Mouse (Mus musculus): ENCODE results near the gene Gm20388. TPM values are rescaled to one million over a fixed set of nuclear protein-coding genes. Genes with fewer than 3 reads are reported as not detected.
A peak's percentile ranks its signal among the peaks of the same experiment; 100 is the strongest.

The Gm20388 gene
- total and polyA plus RNA-seq, 2 experiments from 2014 or later, result 17.3 TPM; not detected in 1

DNA sequence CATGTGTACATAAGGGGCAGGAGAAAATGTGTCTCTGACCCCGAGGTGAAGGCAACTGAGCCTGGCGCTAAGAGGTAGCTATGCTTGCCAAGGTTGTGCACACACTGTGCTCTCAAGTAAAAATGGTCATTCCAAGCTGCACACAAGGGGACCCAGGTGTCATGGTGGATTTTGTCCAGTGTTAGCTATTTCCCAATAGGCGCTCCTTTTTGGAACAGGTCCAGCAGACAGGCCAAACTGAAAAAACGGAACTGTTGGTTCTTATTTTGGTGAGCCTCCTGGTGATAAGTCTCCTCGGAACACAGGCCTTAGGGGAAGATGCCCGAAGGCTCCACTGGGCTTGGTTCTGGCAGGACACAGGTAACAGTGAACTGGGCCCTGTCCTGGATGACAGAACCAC, 2543.8 kb downstream of the Gm20388 start:
- TF ChIP-seq EP300 (IDR thresholded peaks at IDR 0.05; ENCODE audit: low read depth) (no peak), CTCF (IDR thresholded peaks at IDR 0.05; ENCODE audit: low read depth) (no peak)
- Histone ChIP-seq H3K9ac (replicated peaks; ENCODE audit: low read depth, low read length) (no peak overlapping the region), H3K4me3 (ENCODE audit: low read depth, low read length) (no peak overlapping the region), H3K4me2 (ENCODE audit: low read depth, low read length) (no peak overlapping the region), H3K9me3 (replicated peaks; ENCODE audit: control insufficient read depth, low read length) (no peaks in the 10 kb centered on the region), H3K27ac (ENCODE audit: low read depth) (no peak overlapping the region), H3K27me3 (ENCODE audit: control insufficient read depth, insufficient read depth, low read length) (peaks cover 5% of the 10 kb centered on the region; the same call in 1 of the 2 replicates), H3K4me1 (ENCODE audit: control insufficient read depth, insufficient read depth) (peaks cover 16% of the 10 kb centered on the region), H3K36me3 (replicated peaks; ENCODE audit: control insufficient read depth, insufficient read depth, low read length) (no peaks in the 10 kb centered on the region)
- 83% methylated on average over 6 of the region's 6 CpGs for WGBS
- DNase-seq (ENCODE audit: low spot score), result no peak
- ATAC-seq (ENCODE audit: insufficient read depth, low read depth), result no peak

DNA sequence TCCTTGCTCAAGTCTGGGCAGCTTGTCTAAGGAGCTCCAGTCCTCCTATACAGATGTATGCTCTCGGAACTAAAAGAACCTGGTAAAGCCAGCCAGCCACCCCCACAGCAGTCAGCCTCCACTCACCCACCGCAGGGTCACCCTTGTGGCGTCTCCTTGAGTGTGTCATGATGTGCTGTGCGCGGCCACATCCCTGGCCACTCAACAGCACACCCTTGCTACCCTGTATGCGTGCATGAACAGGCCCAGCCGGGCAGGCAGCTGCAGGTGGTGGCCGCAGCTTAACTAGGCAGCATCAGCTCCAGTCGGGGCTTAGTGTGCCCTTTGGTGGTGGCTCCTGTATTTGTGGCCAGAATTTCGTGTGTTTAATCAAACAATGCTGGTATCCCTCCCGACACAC, 2546.5 kb downstream of the Gm20388 start:
- Histone ChIP-seq H3K36me3 (replicated peaks; ENCODE audit: control insufficient read depth, insufficient read depth, low read length) (no peaks in the 10 kb centered on the region), H3K9me3 (replicated peaks; ENCODE audit: control insufficient read depth, low read length) (no peaks in the 10 kb centered on the region), H3K27me3 (ENCODE audit: control insufficient read depth, insufficient read depth, low read length) (peaks cover 22% of the 10 kb centered on the region), H3K27ac (ENCODE audit: low read depth) (no peak overlapping the region), H3K4me3 (ENCODE audit: low read depth, low read length) (no peak overlapping the region), H3K4me1 (ENCODE audit: control insufficient read depth, insufficient read depth) (peaks cover 15% of the 10 kb centered on the region), H3K4me2 (ENCODE audit: low read depth, low read length) (no peak overlapping the region), H3K9ac (replicated peaks; ENCODE audit: low read depth, low read length) (no peak overlapping the region)
- no peak for DNase-seq (ENCODE audit: low spot score)
- no peak for TF ChIP-seq CTCF (IDR thresholded peaks at IDR 0.05; ENCODE audit: low read depth)
- TF ChIP-seq EP300 (IDR thresholded peaks at IDR 0.05; ENCODE audit: low read depth), result no peak
- no peak for ATAC-seq (ENCODE audit: insufficient read depth, low read depth)
- WGBS, result 60% methylated on average over 11 of the region's 11 CpGs

DNA sequence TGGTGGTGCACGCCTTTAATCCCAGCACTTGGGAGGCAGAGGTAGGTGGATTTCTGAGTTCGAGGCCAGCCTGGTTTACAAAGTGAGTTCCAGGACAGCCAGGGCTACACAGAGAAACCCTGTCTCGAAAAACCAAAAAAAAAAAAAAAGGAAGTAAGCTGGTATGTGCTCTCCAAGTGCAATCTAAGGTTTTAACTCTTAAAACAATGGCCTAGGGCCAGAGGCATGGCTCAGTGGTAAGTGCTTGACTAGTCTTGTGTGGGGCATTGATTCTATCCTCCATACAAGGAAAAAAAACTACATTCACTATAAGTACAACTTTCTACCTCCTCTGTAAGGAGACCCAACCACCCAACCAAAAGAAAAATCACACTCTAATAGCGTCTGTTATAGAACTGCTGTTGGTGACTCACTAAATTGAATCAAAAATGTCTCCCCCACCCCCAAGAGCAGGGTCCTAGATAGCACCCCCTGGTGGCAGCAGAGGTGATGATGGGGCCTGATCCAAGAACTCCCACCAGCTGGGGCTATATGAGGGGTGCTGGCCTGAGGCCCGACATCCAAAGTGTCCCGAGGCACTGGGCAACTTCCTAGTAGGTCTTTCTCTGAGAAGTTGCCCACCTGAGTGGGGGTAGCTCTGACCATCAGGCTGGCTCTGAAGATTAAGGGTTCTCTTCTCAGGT, 2548.7 kb downstream of the Gm20388 start:
- Histone ChIP-seq H3K9ac (replicated peaks; ENCODE audit: low read depth, low read length) (no peak overlapping the region), H3K9me3 (replicated peaks; ENCODE audit: control insufficient read depth, low read length) (no peaks in the 10 kb centered on the region), H3K4me2 (ENCODE audit: low read depth, low read length) (no peak overlapping the region; the same call in 1 of the 2 replicates), H3K4me1 (ENCODE audit: control insufficient read depth, insufficient read depth) (peaks cover 9% of the 10 kb centered on the region), H3K27ac (ENCODE audit: low read depth) (no peak overlapping the region), H3K27me3 (ENCODE audit: control insufficient read depth, insufficient read depth, low read length) (peaks cover 28% of the 10 kb centered on the region), H3K36me3 (replicated peaks; ENCODE audit: control insufficient read depth, insufficient read depth, low read length) (no peaks in the 10 kb centered on the region), H3K4me3 (ENCODE audit: low read depth, low read length) (no peak overlapping the region)
- DNase-seq (ENCODE audit: low spot score), result no peak
- ATAC-seq (ENCODE audit: insufficient read depth, low read depth), result no peak
- WGBS, result 55% methylated on average over 4 of the region's 6 CpGs
- TF ChIP-seq EP300 (IDR thresholded peaks at IDR 0.05; ENCODE audit: low read depth), result no peak
- TF ChIP-seq CTCF (IDR thresholded peaks at IDR 0.05; ENCODE audit: low read depth), result peak; percentile 33

DNA sequence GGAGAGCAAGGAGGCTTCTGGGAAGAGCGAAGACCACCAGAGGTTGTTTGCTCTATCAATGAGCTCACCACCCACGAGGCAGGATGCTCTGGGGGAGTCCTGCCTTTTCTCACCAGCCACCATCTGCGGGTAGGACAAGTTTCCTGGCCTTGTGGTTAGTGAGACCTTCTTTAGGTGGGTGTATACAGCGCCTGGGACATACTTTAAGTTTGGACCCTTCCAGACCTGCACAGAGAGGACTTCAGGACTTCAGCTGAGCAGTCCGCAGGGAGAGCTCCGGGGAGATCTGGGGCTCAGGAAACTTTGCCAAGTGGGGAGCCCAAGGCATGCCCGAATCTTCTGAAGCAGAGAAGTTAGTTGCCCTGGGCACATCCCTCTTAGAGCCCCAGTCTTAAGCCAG, 2549.3 kb downstream of the Gm20388 start:
- no peaks in the 10 kb centered on the region for H3K9me3 ChIP-seq (replicated peaks; ENCODE audit: control insufficient read depth, low read length)
- H3K9ac ChIP-seq (replicated peaks; ENCODE audit: low read depth, low read length), result peak overlapping the region; percentile 44; the same call in 1 of the 2 replicates
- H3K4me3 ChIP-seq (ENCODE audit: low read depth, low read length), result peak overlapping the region; percentile 44
- H3K27ac ChIP-seq (ENCODE audit: low read depth), result no peak overlapping the region
- H3K36me3 ChIP-seq (replicated peaks; ENCODE audit: control insufficient read depth, insufficient read depth, low read length), result no peaks in the 10 kb centered on the region
- TF ChIP-seq EP300 (IDR thresholded peaks at IDR 0.05; ENCODE audit: low read depth), result no peak
- no peak for TF ChIP-seq CTCF (IDR thresholded peaks at IDR 0.05; ENCODE audit: low read depth)
- H3K4me1 ChIP-seq (ENCODE audit: control insufficient read depth, insufficient read depth), result peaks cover 9% of the 10 kb centered on the region
- DNase-seq (ENCODE audit: low spot score) (no peak), ATAC-seq (ENCODE audit: insufficient read depth, low read depth) (no peak)
- peaks cover 28% of the 10 kb centered on the region for H3K27me3 ChIP-seq (ENCODE audit: control insufficient read depth, insufficient read depth, low read length)
- H3K4me2 ChIP-seq (ENCODE audit: low read depth, low read length), result peak overlapping the region; percentile 73
- 30% methylated on average over 7 of the region's 7 CpGs for WGBS

DNA sequence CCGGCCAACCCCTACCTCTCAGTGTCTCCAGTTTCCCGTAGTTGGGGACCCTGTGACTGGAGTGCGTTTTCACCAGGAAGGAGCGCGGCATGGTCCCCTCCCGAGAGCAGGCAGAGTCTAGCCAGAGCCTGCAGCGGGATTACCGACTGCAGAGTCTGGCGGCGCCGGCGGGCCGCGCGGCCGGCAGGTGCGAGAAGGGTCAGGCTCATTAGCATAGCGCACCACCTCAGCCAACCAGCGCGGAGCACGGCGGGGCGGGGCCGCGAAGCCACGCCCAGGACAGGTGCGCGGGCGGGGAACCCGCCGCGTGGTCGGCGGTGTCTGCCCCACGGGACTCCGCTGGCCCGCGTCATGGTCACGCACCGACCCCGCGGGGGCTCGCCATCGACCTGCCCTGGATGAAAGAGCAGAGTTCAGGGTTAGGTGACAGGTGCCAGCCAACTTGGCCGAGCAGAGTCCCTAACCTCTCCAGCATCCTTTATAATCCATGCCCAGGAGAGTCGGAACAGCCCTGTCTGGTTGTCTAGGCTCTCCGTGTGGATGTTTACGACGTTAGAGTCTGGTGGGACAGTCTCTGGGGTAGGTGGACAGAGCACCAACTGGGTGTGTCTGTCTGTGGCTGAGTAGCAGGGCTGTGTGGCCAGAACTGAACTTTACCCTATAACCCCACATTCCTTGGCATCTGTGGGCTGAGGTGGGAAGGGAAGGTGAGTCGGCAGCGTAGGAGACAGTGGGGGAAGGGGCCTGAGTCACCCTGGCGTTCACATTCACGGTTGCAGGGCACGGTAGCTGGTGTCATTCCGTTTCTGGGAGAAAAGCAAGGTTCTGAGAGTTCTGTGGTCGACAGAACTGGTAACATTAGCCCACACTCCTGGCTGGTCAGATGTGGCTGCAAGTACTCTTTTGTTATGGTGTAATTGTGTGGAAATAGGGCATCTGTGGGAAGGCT, 2550.2 kb downstream of the Gm20388 start, which contains the start of gene Snai3:
Gene Snai3, minus strand, starts transcription at position 210 of the 949 bp plus-strand sequence.
- Histone ChIP-seq H3K9me3 (replicated peaks; ENCODE audit: control insufficient read depth, low read length) (no peaks in the 10 kb centered on the region), H3K4me2 (ENCODE audit: low read depth, low read length) (peak within 1 kb of the TSS; percentile 73), H3K4me1 (ENCODE audit: control insufficient read depth, insufficient read depth) (peaks cover 9% of the 10 kb centered on the region), H3K27me3 (ENCODE audit: control insufficient read depth, insufficient read depth, low read length) (peaks cover 28% of the 10 kb centered on the region), H3K36me3 (replicated peaks; ENCODE audit: control insufficient read depth, insufficient read depth, low read length) (peaks cover 6% of the 10 kb centered on the region; the same call in 1 of the 2 replicates), H3K27ac (ENCODE audit: low read depth) (no peak within 1 kb of the TSS), H3K4me3 (ENCODE audit: low read depth, low read length) (peak within 1 kb of the TSS; percentile 44), H3K9ac (replicated peaks; ENCODE audit: low read depth, low read length) (peak within 1 kb of the TSS; percentile 44)
- no peak for DNase-seq (ENCODE audit: low spot score)
- ATAC-seq (ENCODE audit: insufficient read depth, low read depth), result peak; percentile 76
- WGBS, result 6% methylated on average over 52 of the region's 56 CpGs
- TF ChIP-seq EP300 (IDR thresholded peaks at IDR 0.05; ENCODE audit: low read depth) (no peak), CTCF (IDR thresholded peaks at IDR 0.05; ENCODE audit: low read depth) (no peak)
